Mouse (Mus musculus) cerebellum, adult 2 months (tissue): ENCODE measurements around the gene Ccnj.

Experiments used
- CTCF ChIP-seq: fragments of 200-500 bp; IDR thresholded peaks from 2 replicates; pipeline ENCODE4 v1.5.1; 2011; ENCODE audit warnings: low read depth, mild to moderate bottlenecking, control low read depth, low read length, moderate library complexity, borderline replicate concordance; ENCODE audit not compliant: insufficient read depth
- POLR2A ChIP-seq: fragments of 200-500 bp; IDR thresholded peaks from 2 replicates; pipeline ENCODE4 v1.6.1; 2011; ENCODE audit warnings: low read length, control low read depth, borderline replicate concordance; ENCODE audit not compliant: insufficient read depth

DNA sequence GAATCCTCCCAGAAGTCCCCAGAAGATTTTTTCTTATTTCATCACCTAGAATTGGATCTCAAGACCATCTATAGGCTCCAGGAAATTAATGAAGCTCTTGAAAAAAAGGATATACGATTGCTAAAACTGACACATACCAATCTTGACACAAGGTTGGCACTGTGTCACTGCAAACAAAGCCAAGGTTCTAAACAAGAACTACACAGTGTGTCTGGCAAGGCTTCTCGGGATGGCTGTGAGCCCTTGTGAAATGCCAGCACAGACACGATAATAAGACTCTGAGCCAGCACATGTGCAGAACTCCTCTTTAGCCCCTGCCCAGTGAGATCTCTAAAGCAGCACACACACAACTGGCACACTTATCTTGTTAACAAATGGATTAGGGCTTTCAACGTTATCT, 28.5 kb downstream of the Ccnj start:
- TF ChIP-seq CTCF, result no peak
- no peak for TF ChIP-seq POLR2A
